Mouse (Mus musculus) adrenal gland (tissue): ENCODE data around the gene Ttc39d.
"Not testable (repeated sequence)": the region's sequence is repeated elsewhere in the genome, so short reads cannot be mapped to it uniquely, and the experiment has no call there.

Experiments used
- intact Hi-C: fragments of 180-260 bp; cut with DNase I; formaldehyde crosslinking; loops from one replicate; pipeline ENCODE4 v1.15.1; 2025

Gene Ttc39d

GRCm38 (mm10) chr17:80180468-80180867 is 26.8 kb upstream of the Ttc39d start:
- intact Hi-C loops = loop anchor here (2.0 to 5.0 kb wide), 2 partner anchors 132 to 318 kb away; no protein-coding TSS in a partner anchor

- intact Hi-C loops = loop anchor here (5.0 kb wide), 1 partner anchor 321 kb away; no protein-coding TSS in a partner anchor
Observed at GRCm38 (mm10) chr17:80183615-80184014, 23.6 kb upstream of the Ttc39d start.

DNA sequence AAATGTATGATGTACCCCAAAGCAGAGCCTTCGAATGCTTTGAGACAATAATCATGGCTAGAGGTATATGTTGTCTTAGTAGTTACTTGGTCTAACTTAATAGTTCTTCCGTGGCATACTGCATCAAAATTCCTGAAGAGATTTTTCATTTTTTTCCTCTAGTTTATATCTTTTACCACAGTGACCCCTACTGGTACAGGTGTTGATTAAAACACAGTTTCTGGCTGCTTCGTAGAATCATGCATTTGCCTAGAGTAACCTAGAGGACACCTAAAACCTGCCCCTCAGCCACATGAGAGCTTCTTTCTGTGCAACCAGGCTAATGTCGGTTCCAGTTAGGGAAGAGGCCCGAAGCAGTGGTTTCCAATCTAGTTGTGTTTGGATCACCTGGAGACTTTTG is 14.2 kb upstream of the Ttc39d start:
- intact Hi-C loops = no loop called here

GRCm38 (mm10) chr17:80199160-80199778 is 8.0 kb upstream of the Ttc39d start:
- intact Hi-C loops = no loop called here

DNA sequence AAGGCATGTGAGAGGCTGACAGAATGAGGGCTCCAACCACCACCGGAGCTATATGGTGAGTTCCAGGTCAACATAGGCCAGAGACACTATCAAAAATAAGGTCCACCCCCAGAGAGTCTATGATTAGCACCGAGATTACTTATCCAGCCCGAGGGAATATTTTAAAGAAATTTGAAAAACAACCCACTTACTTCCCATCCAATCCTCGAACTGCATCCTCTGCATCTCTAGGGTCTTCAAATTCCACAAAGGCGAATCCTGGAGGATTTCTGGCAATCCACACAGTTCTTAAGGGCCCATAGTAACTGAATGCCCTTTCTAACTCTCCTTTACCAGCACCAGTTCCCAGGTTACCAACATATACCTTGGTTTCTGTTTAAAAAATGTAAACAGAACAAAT is 1.6 kb upstream of the Ttc39d start:
- intact Hi-C loops = no loop called here

DNA sequence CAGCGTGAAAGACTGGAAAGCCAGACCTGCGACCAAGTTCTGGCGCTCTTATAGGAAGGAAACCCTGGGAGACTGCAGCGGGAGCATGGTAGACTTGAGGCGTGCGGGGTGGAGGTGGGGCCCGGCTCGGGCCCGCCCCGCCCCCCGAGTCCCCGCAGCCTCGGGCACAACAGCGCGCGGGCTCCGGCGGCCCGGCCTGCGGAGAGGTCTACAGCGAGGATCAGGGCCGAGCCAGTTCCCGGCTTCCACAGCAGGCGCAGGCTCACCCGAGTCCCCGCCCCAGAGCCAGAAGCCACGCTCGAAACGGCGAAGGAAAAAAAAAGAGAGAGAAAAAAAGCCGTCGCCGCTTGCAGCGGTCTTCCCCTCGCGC is 974 bp upstream of the Ttc39d start:
- intact Hi-C loops = no loop called here

GRCm38 (mm10) chr17:80213998-80214397 is 6.7 kb downstream of the Ttc39d start:
- intact Hi-C loops = not testable (repeated sequence)

DNA sequence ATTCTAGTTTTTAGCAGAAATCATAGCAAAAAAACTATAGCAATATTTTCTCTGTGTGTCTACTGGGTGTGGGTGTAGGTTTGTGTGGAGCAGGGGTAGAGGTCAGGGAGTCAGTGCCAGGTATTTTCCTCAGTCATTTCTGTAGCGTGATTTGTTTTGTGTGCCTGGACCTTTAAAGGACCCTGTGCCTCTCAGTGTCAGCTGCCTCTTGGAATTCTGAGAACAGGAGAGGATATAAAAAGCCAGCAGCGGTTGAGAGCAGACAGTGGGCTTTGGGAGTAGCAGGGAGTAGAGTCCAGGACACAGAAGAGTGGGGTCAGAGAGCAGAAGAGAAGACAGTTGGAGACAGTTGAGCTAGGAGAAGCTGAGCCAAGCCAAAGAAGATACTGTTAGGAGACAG is 12.9 kb downstream of the Ttc39d start:
- intact Hi-C loops = no loop called here

DNA sequence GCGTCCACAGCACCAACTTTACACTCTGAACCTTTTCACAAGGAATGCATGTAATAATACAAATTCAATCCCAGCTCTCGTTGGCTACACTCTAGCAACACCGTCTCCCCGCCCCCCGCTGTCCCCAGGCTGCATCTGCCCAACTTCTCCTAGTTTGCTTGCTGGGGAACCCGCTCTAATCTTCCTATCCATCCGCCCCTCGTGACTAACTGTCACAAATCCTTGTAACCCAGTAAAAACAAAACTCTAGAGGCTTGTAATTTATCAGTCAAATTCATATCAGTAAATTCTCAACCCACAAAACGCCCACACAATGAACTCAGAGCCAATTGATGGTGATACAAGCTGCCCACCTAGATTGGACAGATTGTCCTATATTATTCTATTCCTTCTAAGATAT is 13.9 kb downstream of the Ttc39d start:
- intact Hi-C loops = no loop called here

DNA sequence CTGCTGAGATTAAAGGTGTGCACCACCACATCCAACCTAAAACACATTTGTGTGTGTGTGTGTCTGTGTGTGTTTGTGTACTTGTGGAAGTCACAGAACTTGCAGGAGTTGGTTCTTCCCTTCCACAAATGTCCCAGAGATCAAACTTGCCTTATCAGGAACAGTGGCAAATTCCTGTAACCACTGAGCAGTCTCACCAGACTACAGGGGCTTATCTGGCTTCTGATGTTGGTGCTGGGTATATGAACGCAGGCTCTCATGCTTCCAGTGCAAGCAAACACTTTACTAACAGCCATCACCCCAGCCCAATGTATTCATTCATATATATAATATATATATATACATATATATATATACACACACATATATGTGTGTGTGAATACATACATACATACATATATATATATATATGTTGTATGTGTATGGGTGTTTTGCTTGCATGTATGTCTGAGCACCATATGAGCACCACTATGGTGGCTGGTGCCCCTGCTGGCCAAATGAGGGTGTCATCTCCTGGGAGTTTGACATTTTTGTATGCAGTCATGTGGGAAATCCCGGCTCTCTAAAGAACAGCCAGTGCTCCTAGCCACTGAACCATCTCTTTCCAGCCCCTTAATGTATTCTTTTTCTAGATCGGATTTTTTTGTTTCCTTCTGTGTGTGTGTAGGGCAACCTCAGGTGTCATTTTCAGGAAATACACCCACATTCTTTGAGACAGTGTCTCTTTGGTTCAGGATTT is 14.8 kb downstream of the Ttc39d start:
- intact Hi-C loops = no loop called here

GRCm38 (mm10) chr17:80223829-80224228 is 16.6 kb downstream of the Ttc39d start:
- intact Hi-C loops = no loop called here

DNA sequence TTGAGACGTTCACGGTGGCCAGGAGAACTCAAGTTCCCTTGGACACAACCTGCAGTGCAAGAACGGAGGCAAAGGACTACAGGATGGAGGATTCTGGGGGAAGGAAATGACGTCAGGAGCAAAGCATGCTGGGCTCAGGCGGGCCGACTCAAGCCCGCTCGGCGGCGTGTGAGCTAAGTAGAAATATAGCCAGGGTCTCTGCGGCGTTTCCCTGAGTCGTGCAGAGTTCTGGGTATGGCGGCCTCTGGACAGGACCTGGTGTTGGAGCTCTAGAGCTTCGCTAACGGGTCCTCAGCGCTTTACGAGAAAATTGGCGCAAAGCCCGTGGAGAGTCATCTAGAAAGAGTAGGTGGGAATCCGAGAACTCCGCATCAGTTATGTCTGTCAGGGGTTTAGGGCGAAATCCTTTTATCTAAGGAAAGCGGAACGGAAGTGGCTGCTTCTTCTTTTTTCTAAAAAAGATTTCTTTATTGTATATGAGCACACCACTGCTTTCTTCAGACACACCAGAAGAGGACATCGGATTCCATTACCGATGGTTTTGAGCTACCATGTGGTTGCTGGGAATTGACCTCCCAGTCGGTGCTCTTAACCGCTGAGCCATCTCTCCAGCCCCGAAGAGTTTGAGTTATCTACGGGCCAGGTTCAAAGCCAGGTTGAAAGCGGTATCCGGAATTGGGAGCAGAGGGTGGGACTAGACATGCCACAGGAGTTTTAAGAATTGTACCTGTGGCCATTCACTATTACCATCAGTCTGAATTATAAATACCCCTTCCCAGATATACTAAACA is 17.3 kb downstream of the Ttc39d start, which contains the start of gene Gemin6:
Gene Gemin6 (plus strand): TSS at position 116 of the 791 bp plus-strand sequence.
- intact Hi-C loops = no loop called here

GRCm38 (mm10) chr17:80225142-80225541 is 17.9 kb downstream of the Ttc39d start:
- intact Hi-C loops = not testable (repeated sequence)

- intact Hi-C loops = no loop called here
Observed at GRCm38 (mm10) chr17:80229396-80229795, 22.1 kb downstream of the Ttc39d start.

- intact Hi-C loops = no loop called here
Observed at GRCm38 (mm10) chr17:80233844-80234243, 26.6 kb downstream of the Ttc39d start.

GRCm38 (mm10) chr17:80234376-80234775 is 27.1 kb downstream of the Ttc39d start:
- intact Hi-C loops = no loop called here

- intact Hi-C loops = no loop called here
Observed at GRCm38 (mm10) chr17:80235477-80235876, 28.2 kb downstream of the Ttc39d start.

DNA sequence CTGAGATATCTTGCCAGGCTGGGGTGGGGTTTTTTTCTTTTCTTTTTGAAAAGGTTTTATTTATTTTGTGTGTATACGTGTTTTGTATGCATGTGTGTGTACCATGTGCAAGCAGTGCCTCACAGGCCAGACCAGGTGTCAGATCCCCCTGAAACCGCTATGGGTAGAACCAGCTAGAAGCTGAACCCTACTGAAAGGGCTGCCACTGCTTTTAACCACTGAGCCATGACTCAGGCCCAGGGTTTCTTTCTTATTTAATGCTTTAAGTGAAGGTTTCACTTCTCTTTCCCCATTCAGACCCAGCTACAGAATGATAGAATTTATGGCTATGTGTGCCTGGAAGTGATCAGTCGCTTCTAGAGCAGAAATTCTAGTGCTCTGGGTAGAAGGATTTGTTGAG is 29.5 kb downstream of the Ttc39d start:
- intact Hi-C loops = no loop called here

DNA sequence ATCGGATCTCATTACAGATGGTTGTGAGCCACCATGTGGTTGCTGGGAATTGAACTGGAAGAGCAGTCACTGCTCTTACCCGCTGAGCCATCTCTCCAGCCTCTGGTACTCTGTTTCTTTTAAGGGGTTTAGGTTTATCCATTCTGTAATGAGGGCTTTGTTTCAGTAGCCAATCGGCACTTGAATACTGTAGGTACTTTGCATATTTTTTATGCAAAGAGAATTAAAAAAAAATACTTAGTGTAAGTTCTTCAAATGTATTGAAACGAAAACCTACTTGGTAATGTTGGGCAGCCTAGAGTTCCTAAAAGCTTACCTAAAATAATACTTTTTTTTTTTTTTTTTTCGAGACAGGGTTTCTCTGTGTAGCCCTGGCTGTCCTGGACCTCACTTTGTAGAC is 30.2 kb downstream of the Ttc39d start:
- intact Hi-C loops = no loop called here

GRCm38 (mm10) chr17:80241594-80241993 is 34.3 kb downstream of the Ttc39d start:
- intact Hi-C loops = no loop called here

- intact Hi-C loops = no loop called here
Observed at GRCm38 (mm10) chr17:80243116-80243515, 35.9 kb downstream of the Ttc39d start.
